Mouse (Mus musculus) gastrocnemius, postnatal 4 days (tissue): ENCODE measurements at regions not wholly inside any gene's neighbourhood (a gene's known extent, or its start where the extent isn't known, plus 50 kb on each side); places are given as distances from the start of the nearest gene placed in this dataset.

Experiments
- DNase-seq, 2 experiments: peaks; one replicate each; pipeline ENCODE4 v3.0.0; 2021 to 2022; ENCODE audit warnings: low spot score in 2 of 2, mixed read lengths in 2 of 2

DNA sequence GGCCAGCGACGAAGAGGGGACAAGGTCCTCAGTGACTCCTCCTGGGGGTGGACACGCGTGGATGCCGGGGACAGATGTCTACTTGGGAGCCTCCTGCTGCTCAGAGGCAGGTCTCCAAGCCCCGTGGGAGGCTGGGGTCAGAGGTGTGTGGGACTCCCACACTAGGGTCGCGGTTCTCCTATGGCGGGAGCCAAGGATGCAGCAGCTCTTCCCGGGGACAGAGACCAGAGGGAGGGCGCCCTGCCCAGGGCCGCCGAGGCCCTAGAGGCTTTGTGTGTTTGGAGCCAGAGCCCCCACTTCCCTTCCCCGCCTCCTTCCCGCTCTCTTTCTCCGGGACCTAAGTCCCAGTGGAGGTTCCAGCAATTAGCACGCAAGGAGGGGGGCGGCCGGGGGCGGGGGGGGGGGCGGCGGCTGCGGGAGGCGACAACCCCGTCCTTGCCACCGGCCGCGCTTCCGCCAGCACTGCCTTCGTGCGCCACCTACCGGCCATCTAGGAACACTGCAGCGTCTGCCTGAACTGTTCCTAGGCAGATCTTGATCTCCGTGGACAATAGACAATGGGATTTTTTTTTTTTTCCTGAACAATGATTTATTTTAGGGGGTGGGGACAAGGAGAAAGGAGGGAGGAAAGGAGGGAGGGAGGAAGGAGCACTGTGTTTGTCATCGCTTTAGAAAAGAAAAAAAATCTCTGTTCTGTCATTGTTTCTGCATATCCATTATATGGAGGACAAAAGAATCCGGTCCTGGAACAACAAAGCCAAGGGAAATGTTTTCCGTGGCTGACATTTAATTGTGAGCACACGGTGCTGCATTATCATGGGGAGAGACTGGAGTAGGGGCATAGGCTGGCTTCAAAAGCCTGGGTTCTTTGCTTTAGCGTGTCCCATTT lies 71.8 kb upstream of the Foxo1 start:
- peak; percentile 60 to 76 for DNase-seq

DNA sequence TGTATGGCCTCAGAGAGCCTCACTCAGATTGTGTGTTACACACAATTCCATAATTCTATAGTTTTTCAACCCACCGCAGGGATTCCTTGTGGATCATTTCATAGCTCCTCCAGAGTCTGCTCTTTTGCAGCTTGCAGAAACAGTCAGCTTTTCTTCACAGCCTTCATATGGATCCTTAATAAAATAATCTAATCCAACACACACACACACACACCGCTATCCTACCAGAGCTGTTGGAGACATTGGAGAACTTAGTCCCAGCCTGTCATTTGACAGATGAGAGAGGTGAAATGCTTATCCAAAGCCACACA lies 71.2 kb upstream of the Foxo1 start:
- DNase-seq = no peak

- no peak for DNase-seq
Measured at GRCm38 (mm10) chr3:52197982-52198750, 70.0 kb upstream of the Foxo1 start.

- DNase-seq = no peak
Measured at GRCm38 (mm10) chr3:52198751-52199738, 69.1 kb upstream of the Foxo1 start.

DNA sequence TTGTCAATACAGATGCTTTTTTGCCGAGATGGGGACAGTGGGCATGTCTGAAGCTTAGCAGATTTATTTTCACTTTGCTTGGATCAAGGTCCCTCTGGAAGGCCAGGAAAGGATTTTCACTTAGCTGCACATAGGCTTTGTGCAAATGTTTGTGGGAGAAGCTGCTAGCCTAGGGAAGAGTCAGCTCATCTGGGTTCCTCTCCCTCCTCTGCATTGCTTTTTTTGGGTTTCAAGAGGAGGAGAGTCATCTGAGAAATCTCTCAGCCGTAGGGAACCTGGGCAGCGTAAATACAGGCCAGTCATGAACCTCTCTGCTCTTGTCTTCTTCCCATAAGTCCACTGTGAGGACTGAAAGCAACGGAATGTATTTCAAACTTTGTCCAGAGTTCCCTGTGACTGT lies 68.0 kb upstream of the Foxo1 start:
- DNase-seq = no peak

- no peak for DNase-seq
Measured at GRCm38 (mm10) chr3:52210556-52211302, 57.4 kb upstream of the Foxo1 start.

DNA sequence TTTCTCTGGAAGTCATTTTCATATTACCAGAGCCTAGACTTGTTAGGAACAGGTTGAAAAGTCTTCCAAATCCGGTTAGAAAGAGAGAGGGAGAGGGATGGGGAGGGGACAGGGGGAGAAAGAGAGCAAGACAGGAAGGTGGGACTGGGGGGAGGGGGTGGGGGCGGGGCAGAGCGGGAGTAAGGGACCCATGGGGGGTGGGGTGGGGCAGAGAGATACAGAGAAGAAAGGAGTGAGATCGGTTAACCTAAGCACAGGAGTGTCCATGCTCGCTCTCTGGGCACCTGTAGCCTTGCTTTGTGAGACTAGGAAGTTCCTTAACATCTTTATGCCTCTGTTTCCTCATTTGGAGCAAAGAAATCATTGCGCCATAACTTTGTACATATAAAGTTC lies 56.8 kb upstream of the Foxo1 start:
- DNase-seq = no peak

DNA sequence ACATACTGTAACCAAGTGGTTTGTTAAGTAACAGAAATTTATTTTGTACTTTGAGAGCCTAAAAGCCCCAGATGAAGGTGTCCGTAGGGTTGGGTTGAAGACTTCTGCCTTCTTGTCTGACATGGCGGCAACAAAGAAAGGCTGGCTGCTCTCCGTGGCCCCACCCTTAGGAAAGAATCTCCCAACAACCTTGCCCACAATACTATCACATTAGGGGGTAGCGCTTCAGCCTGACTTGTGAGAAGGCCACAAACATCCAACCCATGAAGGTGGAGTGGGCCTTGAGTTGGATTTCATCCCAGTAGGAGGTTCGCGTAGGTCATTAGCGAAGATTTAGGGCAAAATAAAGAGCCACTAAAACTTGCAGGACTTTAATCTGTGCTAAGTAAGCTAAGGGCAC lies 54.0 kb upstream of the Foxo1 start:
- no peak for DNase-seq

- DNase-seq = no peak
Measured at GRCm38 (mm10) chr3:52215083-52215482, 53.1 kb upstream of the Foxo1 start.
